Mouse (Mus musculus) ES-E14 (cell line): Measurements from ENCODE around the gene Fn1.

Experiments used
- HCFC1 ChIP-seq: IDR thresholded peaks from 2 replicates; pipeline ENCODE4 v1.6.1; 2012; ENCODE audit warnings: low read length, inconsistent platforms, borderline replicate concordance; ENCODE audit not compliant: insufficient read depth
- MAFK ChIP-seq: IDR thresholded peaks from 2 replicates; pipeline ENCODE4 v1.6.1; 2014; ENCODE audit warnings: mild to moderate bottlenecking, low read depth, low read length, inconsistent platforms; ENCODE audit not compliant: insufficient read depth
- ZNF384 ChIP-seq: IDR thresholded peaks from 2 replicates; pipeline ENCODE4 v1.6.1; 2012; ENCODE audit warnings: low read depth, low read length, inconsistent platforms

DNA sequence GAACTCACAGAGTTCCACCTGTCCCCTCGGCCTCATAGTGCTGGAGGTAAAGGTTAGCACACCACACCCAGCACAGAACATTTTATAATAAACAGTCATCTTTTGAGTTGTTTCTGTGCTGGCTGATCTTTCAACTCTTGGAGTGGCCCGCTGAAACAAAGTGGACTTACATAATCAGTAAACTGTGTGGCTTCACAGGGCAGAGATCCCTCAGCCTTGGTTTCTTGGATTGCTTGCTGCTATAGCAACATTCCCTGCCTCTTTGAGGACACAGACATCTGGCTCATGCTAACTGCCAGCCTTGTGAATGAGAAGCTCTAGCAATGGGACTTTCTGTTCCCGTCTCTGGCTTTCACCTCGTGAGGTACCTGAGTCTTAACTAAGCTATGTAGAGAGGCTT is 73.5 kb downstream of the Fn1 start:
- TF ChIP-seq MAFK (no peak), HCFC1 (no peak), ZNF384 (no peak)
